Mouse (Mus musculus) cerebellum, postnatal 14 days (tissue): ENCODE measurements at regions not wholly inside any gene's neighbourhood (a gene's known extent, or its start where the extent isn't known, plus 50 kb on each side); places are given as distances from the start of the nearest gene placed in this dataset.

Experiments
- DNase-seq, 2 experiments: peaks; one replicate each; pipeline ENCODE4 v3.0.0; 2021; ENCODE audit warnings: mixed read lengths in 2 of 2

GRCm38 (mm10) chrX:10397257-10397656 lies 87.7 kb upstream of the Tspan7 start:
- no peak for DNase-seq

- no peak for DNase-seq
Measured at GRCm38 (mm10) chrX:10411238-10411637, 73.7 kb upstream of the Tspan7 start.

GRCm38 (mm10) chrX:10422440-10422839 lies 62.5 kb upstream of the Tspan7 start:
- peak; percentile 69 to 70 for DNase-seq
